Mouse (Mus musculus) G1E-ER4 (cell line): ENCODE measurements around the gene Megf11. TPM values are rescaled to one million over a fixed set of nuclear protein-coding genes. Genes with fewer than 3 reads are reported as not detected.

ENCODE experiments used
- GATA1 ChIP-seq: IDR thresholded peaks from one replicate; pipeline ENCODE4 v1.8.0; 2012; ENCODE audit warnings: low read length, inconsistent platforms
- polyA plus RNA-seq: library from polyadenylated mRNA; stranded (reverse); fragments of >175 nt; gene quantifications from 2 replicates; pipeline ENCODE4 v1.2.3, GENCODE M21; 2012

The Megf11 gene
- polyA plus RNA-seq, 1 experiment: 0.12 TPM

GRCm38 (mm10) chr9:64618433-64618832, 233.0 kb downstream of the Megf11 start:
- TF ChIP-seq GATA1: no peak

- TF ChIP-seq GATA1: no peak
Measured at GRCm38 (mm10) chr9:64619440-64619839, 234.0 kb downstream of the Megf11 start.

GRCm38 (mm10) chr9:64620596-64620995, 235.2 kb downstream of the Megf11 start:
- TF ChIP-seq GATA1: no peak

- TF ChIP-seq GATA1: no peak
Measured at GRCm38 (mm10) chr9:64621499-64622296, 236.3 kb downstream of the Megf11 start.

GRCm38 (mm10) chr9:64623361-64623760, 237.9 kb downstream of the Megf11 start:
- no peak for TF ChIP-seq GATA1

- TF ChIP-seq GATA1: no peak
Measured at GRCm38 (mm10) chr9:64624536-64624935, 239.1 kb downstream of the Megf11 start.

- no peak for TF ChIP-seq GATA1
Measured at GRCm38 (mm10) chr9:64629802-64630201, 244.4 kb downstream of the Megf11 start.

GRCm38 (mm10) chr9:64633169-64633568, 247.7 kb downstream of the Megf11 start:
- TF ChIP-seq GATA1: no peak

- no peak for TF ChIP-seq GATA1
Measured at GRCm38 (mm10) chr9:64636111-64636510, 250.7 kb downstream of the Megf11 start.

GRCm38 (mm10) chr9:64636961-64637360, 251.5 kb downstream of the Megf11 start:
- no peak for TF ChIP-seq GATA1

- no peak for TF ChIP-seq GATA1
Measured at GRCm38 (mm10) chr9:64638250-64638649, 252.8 kb downstream of the Megf11 start.

GRCm38 (mm10) chr9:64639664-64640063, 254.2 kb downstream of the Megf11 start:
- no peak for TF ChIP-seq GATA1

GRCm38 (mm10) chr9:64644129-64644528, 258.7 kb downstream of the Megf11 start:
- no peak for TF ChIP-seq GATA1

- TF ChIP-seq GATA1: no peak
Measured at GRCm38 (mm10) chr9:64645462-64645861, 260.0 kb downstream of the Megf11 start.

GRCm38 (mm10) chr9:64649393-64649792, 264.0 kb downstream of the Megf11 start:
- no peak for TF ChIP-seq GATA1

- no peak for TF ChIP-seq GATA1
Measured at GRCm38 (mm10) chr9:64649892-64650291, 264.5 kb downstream of the Megf11 start.

- no peak for TF ChIP-seq GATA1
Measured at GRCm38 (mm10) chr9:64651181-64651580, 265.8 kb downstream of the Megf11 start.

- TF ChIP-seq GATA1: no peak
Measured at GRCm38 (mm10) chr9:64651689-64652088, 266.3 kb downstream of the Megf11 start.

GRCm38 (mm10) chr9:64652138-64652537, 266.7 kb downstream of the Megf11 start:
- no peak for TF ChIP-seq GATA1
